Mouse (Mus musculus) layer of hippocampus, adult 11-12 months (tissue): ENCODE measurements around the gene Rnf187.

Experiments
- DNase-seq: peaks from one replicate; pipeline ENCODE4 v3.0.0; 2022; ENCODE audit warnings: low spot score

Rnf187 gene

DNA sequence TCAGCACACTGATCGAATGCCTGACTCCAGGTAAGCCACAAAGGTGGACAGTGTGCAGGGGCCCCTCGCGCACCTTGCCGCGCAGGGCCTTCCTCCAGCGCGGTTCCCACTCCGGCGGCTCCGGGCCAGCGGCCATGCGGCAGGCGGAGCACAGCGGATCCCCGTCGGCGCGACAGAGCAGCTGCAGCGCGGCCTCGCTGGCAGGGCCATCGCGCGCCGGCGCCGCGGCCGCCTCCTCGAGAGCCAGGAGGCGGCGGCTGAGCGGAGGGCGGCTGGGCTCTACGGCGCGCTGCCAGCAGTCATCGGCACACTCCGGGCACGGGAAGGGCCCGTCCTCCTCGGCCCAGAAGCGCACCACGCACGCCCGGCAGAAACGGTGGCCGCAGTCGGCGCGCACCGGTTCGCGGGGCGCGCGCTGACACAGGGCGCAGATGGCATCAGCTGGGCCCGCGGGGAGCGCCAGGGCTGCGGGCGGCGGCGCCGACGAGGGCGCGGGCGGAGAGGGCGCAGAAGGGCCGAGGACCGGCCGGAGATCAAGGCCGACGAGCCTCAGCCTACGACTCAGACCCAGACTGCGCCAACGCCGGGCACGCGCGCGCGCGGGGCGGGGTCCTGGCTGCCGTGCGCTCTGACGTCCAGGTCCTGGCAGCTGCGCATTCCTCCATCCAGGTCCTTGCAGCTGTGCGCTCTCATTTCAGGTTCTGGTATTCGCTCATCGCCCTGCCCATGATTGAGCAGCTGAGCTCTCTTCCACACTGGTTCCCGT, at the start of gene Rnf187:
Rnf187 (minus strand) TSS at position 595 of the 766 bp plus-strand sequence.
- peak; percentile 93 for DNase-seq

GRCm38 (mm10) chr11:58985299-58985917, 46.7 kb upstream of the Rnf187 start:
- DNase-seq = no peak

- no peak for DNase-seq
These were observed 45.9 kb upstream of the Rnf187 start for GRCm38 (mm10) chr11:58984657-58985056.

GRCm38 (mm10) chr11:58983691-58984341, 45.1 kb upstream of the Rnf187 start:
- DNase-seq = no peak

DNA sequence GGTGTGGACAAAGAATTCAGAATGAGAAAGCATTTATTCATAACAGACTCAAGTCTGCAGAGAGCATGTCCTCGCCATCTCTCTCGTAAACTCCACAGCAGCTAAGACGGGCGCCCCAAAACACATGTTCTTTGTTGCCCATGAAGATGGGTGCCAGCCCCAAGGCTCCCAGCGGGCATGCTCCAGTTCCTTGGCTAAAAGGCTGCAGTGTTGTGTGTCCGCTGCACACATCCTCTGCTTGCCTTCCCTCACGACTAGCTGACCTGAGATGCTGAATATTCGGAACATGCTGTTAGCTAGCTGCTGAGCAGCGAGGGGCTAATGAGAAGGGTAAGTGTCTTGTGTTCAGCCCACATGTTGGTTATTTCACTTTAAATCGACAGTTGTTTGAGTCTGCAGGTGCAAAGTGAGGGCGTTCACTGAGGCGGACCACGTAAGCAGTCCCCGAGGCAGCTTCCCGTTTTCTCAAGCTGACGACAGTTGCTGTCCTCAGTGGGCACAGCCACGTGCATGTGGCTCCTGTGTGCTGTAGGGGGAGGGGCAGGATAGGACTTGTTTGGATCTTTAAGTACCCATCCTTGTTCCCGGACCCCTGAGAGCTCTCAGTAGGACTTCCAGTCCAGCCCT, 43.9 kb upstream of the Rnf187 start:
- no peak for DNase-seq

- peak; percentile 78 for DNase-seq
These were observed 43.1 kb upstream of the Rnf187 start for GRCm38 (mm10) chr11:58981541-58982447.

DNA sequence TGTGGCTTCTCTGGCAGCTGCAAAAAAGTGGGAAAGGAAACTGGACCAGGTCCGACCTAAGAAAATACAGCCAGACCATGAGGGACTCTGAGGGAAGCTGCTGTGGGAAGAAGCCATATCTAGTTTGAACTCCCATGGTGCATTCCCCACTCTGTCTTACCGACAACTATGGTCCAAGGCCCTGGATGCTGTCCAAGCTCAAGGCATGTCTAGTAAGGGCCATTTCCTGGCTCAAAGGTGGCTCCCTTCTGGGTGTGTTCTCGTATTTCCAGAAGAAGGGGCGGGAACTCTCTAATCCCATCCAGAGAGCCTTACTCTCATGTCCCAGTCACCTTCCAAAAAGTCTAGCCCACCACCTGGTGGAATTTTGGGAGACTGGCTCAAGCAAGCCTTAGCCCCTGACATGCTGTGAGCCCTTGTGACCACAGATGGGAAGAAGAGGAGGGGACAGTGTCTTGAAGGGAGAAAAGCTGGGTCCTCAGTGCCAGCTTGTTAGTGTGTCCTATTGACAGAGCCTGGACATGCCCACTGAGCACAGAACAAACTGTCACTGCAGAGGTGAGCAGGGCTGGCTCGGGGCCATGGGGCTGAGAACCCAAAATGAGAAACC, 41.8 kb upstream of the Rnf187 start:
- no peak for DNase-seq

DNA sequence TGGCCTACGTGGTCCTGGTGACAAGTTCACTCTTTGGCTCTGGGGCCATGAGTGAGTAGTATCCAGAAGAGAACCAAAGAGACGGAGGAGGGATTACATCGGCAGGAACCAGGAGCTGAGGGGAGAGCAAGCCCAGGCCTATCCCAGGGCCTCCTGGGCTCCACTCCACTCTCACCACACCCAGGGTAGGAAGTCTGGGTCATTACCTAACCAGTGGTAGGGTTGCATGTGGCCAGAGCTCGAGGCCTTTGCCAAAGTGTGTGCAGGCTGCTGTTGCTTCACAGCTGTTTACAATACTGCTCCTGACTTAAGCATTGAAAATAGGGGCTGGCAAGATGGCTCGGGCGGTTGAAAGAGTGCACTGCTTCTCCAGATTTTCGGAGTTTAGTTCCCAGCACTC, 40.9 kb upstream of the Rnf187 start:
- no peak for DNase-seq

- DNase-seq = no peak
These were observed 40.5 kb upstream of the Rnf187 start for GRCm38 (mm10) chr11:58979183-58979582.

DNA sequence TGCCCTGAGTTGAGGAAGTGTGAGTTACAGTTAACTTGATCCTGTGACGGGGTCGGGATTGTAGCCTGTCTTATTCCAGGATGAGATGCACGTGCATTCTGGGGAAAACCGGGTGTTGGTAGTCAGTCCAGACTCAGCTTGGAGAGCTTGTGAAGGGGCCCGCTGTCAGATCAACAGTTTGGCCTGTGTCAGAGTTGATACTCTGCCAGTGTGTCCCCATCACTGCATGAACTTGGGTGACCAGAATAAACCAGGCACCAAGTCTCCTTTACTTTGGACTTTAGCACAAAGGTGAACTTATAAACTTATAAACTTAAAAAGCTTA, 40.0 kb upstream of the Rnf187 start:
- DNase-seq = no peak

DNA sequence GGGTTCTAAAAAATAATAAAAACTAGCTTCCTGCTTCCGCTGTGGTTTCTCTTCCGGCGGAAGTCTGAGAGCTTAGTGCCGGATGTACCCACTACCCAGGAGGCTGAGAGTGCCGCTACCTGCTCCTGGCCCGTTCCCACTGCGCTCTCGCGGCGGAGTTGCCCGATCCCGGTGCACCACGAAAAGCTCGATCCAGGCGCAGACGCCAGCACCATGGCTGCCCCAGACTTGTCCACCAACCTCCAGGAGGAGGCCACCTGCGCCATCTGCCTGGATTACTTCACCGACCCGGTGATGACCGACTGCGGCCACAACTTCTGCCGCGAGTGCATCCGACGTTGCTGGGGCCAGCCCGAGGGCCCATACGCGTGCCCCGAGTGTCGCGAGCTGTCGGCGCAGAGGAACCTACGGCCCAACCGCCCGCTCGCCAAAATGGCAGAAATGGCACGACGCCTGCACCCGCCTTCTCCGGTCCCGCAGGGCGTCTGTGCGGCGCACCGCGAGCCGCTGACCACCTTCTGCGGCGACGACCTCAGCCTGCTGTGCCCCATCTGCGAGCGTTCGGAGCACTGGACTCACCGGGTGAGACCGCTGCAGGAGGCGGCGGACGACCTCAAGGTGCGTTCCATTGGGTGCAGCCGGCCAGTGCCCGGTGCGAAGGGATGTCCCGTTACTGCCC, 39.5 kb upstream of the Rnf187 start, which contains the start of gene Trim11:
Trim11 (plus strand) TSS at position 67 of the 679 bp plus-strand sequence.
- DNase-seq = peak; percentile 60

DNA sequence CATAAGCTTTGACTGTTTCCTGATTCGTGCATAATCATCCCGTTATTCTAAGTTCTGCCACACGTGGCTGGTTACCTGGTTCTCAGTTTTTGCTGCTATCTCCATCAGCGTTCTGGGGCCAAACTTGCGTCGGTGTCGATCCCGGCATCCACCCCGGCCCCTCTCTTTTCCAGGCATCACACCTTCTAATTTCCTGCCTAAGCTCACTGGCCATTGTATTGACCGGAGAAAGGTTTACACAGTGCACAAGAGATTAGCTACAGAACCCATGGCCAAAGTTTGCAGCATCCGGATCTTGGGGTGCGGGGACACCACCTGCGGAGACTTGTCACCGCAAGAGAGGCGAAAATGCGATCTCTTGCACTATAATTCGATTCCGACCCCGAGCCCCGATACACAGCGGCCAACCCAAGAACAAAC, 38.9 kb upstream of the Rnf187 start:
- DNase-seq = no peak

DNA sequence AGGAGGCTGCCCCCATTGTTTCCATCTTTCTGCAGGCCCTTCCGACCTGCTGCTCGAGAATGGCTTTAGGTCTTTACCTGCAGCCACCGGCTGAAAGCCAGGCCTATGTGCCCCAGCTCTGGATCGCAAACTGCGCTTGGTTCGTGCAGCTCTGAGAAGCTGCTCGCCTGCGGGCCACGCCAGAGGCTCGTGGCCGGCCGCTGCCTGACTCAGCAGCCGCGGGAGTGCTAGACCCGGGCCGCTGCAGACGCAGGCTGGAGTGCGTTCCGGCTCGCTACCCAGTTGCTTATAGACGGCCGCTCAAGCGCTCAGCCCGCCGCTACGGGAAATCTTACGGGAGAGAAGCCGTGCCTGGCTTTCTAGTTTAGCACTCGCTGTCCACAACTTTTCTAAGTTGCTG, 38.4 kb upstream of the Rnf187 start:
- DNase-seq = no peak

DNA sequence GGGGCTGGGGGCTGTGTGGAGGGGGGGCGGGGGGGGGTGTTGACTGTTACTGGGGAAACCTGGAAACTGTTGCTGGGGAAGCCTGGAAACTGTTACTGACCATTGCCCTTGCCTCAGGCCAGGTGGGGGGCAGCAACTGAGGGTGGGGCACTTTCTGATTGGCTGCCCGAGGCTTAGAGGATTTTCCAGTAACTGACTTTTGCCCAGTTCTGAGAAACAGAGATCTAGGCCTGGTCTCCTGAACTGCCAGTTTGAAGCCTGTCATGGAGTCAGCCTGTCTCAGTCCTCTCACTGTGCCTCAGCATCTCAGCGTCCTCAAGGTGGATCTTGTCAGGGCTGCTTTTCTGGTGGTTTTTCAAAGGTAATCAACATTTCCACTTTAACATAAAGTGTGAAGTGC, 35.7 kb upstream of the Rnf187 start:
- DNase-seq = no peak

DNA sequence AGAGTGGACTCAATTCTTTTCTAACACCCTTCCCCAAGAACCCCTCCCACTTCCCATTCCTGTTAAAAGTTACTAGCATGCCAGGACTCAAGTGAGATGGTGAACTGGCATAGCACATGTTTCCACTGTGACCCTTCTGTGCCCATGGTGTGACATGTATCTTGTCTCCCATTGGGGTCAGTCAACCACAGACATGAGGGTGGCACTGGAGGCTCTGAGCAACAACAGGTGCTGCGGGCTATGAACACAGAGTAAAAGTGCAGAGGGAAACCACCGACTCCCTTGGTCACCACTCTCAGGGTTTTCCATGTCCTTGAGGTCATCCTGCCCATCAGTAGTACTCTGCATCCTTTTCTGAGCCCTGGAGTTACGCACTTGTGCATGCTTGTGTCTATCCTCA, 33.1 kb upstream of the Rnf187 start:
- DNase-seq = no peak

- DNase-seq = no peak
These were observed 32.3 kb upstream of the Rnf187 start for GRCm38 (mm10) chr11:58970831-58971530.

GRCm38 (mm10) chr11:58969659-58970058, 30.9 kb upstream of the Rnf187 start:
- DNase-seq = no peak

- DNase-seq = no peak
These were observed 30.3 kb upstream of the Rnf187 start for GRCm38 (mm10) chr11:58969027-58969426.

DNA sequence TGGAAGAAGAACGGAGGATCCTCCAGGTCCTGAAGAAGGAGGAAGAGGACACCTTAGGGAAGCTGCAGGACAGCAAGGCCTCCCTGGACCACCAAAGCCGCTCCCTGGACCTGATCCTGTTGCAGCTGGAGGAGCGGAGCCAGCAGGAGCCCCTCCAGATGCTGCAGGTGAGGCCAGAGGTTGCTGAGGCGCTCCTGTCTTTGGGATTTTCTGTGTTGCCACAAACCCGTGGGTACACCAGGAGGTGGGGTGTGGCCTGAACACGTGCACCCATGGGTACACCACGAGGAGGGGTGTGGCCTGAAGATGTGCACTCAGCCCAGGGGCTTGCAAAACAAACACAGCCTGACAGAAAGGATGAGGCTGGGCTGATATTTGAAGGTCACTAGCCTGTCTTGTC, 29.8 kb upstream of the Rnf187 start:
- no peak for DNase-seq

- DNase-seq = no peak
These were observed 28.6 kb upstream of the Rnf187 start for GRCm38 (mm10) chr11:58967346-58967745.
